Mouse (Mus musculus) embryonic facial prominence, embryonic 13.5 days (tissue): ENCODE data around the gene Slc13a4. TPM values are rescaled to one million over a fixed set of nuclear protein-coding genes. Genes with fewer than 3 reads are reported as not detected.

Experiments used
- ATAC-seq: fragments of 200-750 bp; cut with Nextera tagmentation; 2 replicates; pipeline ENCODE4 v1.8.0; 2017; ENCODE audit warnings: low read depth; ENCODE audit not compliant: insufficient number of reproducible peaks, insufficient read depth, low FRiP score, low TSS enrichment
- H3K27ac ChIP-seq: fragments of 300-500 bp; sonication (generic); 2 replicates; pipeline ENCODE4 v1.5.1; 2015; ENCODE audit warnings: moderate library complexity, mild to moderate bottlenecking, inconsistent platforms
- H3K27me3 ChIP-seq: fragments of 300-500 bp; sonication (generic); 2 replicates; pipeline ENCODE4 v1.6.1; 2015; ENCODE audit warnings: mild to moderate bottlenecking, inconsistent platforms
- H3K36me3 ChIP-seq: fragments of 300-500 bp; sonication (generic); 2 replicates; pipeline ENCODE4 v1.6.1; 2015; ENCODE audit warnings: mild to moderate bottlenecking, inconsistent platforms
- H3K4me1 ChIP-seq: fragments of 300-500 bp; sonication (generic); 2 replicates; pipeline ENCODE4 v1.6.1; 2015; ENCODE audit warnings: inconsistent platforms
- H3K4me2 ChIP-seq: fragments of 300-500 bp; sonication (generic); 2 replicates; pipeline ENCODE4 v1.6.1; 2015; ENCODE audit warnings: moderate library complexity, mild to moderate bottlenecking, inconsistent platforms
- H3K4me3 ChIP-seq: fragments of 300-500 bp; sonication (generic); 2 replicates; pipeline ENCODE4 v1.5.1; 2015; ENCODE audit warnings: mild to moderate bottlenecking, inconsistent platforms
- H3K9ac ChIP-seq: fragments of 300-500 bp; sonication (generic); 2 replicates; pipeline ENCODE4 v1.6.1; 2015; ENCODE audit warnings: mild to moderate bottlenecking, inconsistent platforms
- H3K9me3 ChIP-seq: fragments of 300-500 bp; sonication (generic); 2 replicates; pipeline ENCODE4 v1.6.1; 2016; ENCODE audit warnings: inconsistent platforms
- WGBS: fragments of 180-500 bp; shearing (Covaris S2); methylation state at CpG from one replicate; pipeline ENCODE4 v1.1.7; 2015; ENCODE audit warnings: mixed read lengths; 5-methylcytosine and 5-hydroxymethylcytosine counted together
- polyA plus RNA-seq: library from polyadenylated mRNA; unstranded; fragments of >200 nt; fragmentation: Nextera tagmentation; extraction: Ambion mirVana; gene quantifications from 2 replicates; pipeline ENCODE4 v1.2.1, GENCODE M21; 2015

Gene Slc13a4
- polyA plus RNA-seq, 1 experiment from 2014 or later, result 0.58 TPM

- H3K27me3 ChIP-seq, result no peaks in the 10 kb centered on the region
- no peak for ATAC-seq
- no peak overlapping the region for H3K4me2 ChIP-seq
- H3K4me1 ChIP-seq, result no peaks in the 10 kb centered on the region
- H3K4me3 ChIP-seq, result no peak overlapping the region
- no peaks in the 10 kb centered on the region for H3K9me3 ChIP-seq
- no peaks in the 10 kb centered on the region for H3K36me3 ChIP-seq
- H3K9ac ChIP-seq, result no peak overlapping the region
- WGBS, result 92% methylated on average over 7 of the region's 7 CpGs
- no peak overlapping the region for H3K27ac ChIP-seq
These were observed 5.3 kb downstream of the Slc13a4 start for GRCm38 (mm10) chr6:35302581-35302980.

- Histone ChIP-seq H3K9ac (no peak overlapping the region), H3K4me3 (no peak overlapping the region), H3K36me3 (no peaks in the 10 kb centered on the region), H3K27me3 (no peaks in the 10 kb centered on the region), H3K27ac (no peak overlapping the region), H3K4me2 (no peak overlapping the region), H3K9me3 (no peaks in the 10 kb centered on the region), H3K4me1 (no peaks in the 10 kb centered on the region)
- 89% methylated on average over 6 of the region's 6 CpGs for WGBS
- ATAC-seq, result no peak
These were observed 9.6 kb downstream of the Slc13a4 start for GRCm38 (mm10) chr6:35298323-35298722.

GRCm38 (mm10) chr6:35297516-35298227, 10.3 kb downstream of the Slc13a4 start:
- Histone ChIP-seq H3K27me3 (no peaks in the 10 kb centered on the region), H3K4me2 (no peak overlapping the region), H3K27ac (no peak overlapping the region), H3K4me3 (no peak overlapping the region), H3K36me3 (no peaks in the 10 kb centered on the region), H3K9me3 (no peaks in the 10 kb centered on the region), H3K4me1 (no peaks in the 10 kb centered on the region), H3K9ac (no peak overlapping the region)
- ATAC-seq, result no peak
- WGBS, result 94% methylated on average over 7 of the region's 7 CpGs

- Histone ChIP-seq H3K27ac (no peak overlapping the region), H3K27me3 (no peaks in the 10 kb centered on the region), H3K4me3 (no peak overlapping the region), H3K36me3 (no peaks in the 10 kb centered on the region), H3K9ac (no peak overlapping the region), H3K4me1 (no peaks in the 10 kb centered on the region), H3K4me2 (no peak overlapping the region), H3K9me3 (no peaks in the 10 kb centered on the region)
- ATAC-seq, result no peak
- WGBS, result 62% methylated on average over 2 of the region's 2 CpGs
These were observed 10.9 kb downstream of the Slc13a4 start for GRCm38 (mm10) chr6:35297001-35297400.

GRCm38 (mm10) chr6:35294964-35295363, 13.0 kb downstream of the Slc13a4 start:
- Histone ChIP-seq H3K4me3 (no peak overlapping the region), H3K9ac (no peak overlapping the region), H3K9me3 (no peaks in the 10 kb centered on the region), H3K36me3 (no peaks in the 10 kb centered on the region), H3K27me3 (no peaks in the 10 kb centered on the region), H3K27ac (no peak overlapping the region), H3K4me1 (no peaks in the 10 kb centered on the region), H3K4me2 (no peak overlapping the region)
- ATAC-seq, result no peak
- WGBS, result 90% methylated on average over 2 of the region's 2 CpGs

GRCm38 (mm10) chr6:35289676-35290075, 18.3 kb downstream of the Slc13a4 start:
- WGBS, result 90% methylated on average over 8 of the region's 8 CpGs
- H3K27ac ChIP-seq, result no peak overlapping the region
- H3K36me3 ChIP-seq, result no peaks in the 10 kb centered on the region
- H3K9ac ChIP-seq, result no peak overlapping the region
- H3K4me2 ChIP-seq, result no peak overlapping the region
- no peak overlapping the region for H3K4me3 ChIP-seq
- peaks cover 18% of the 10 kb centered on the region for H3K4me1 ChIP-seq
- H3K9me3 ChIP-seq, result no peaks in the 10 kb centered on the region
- no peaks in the 10 kb centered on the region for H3K27me3 ChIP-seq
- no peak for ATAC-seq

- Histone ChIP-seq H3K9ac (no peak overlapping the region), H3K4me3 (no peak overlapping the region), H3K36me3 (no peaks in the 10 kb centered on the region), H3K4me2 (no peak overlapping the region), H3K9me3 (no peaks in the 10 kb centered on the region), H3K4me1 (peaks cover 18% of the 10 kb centered on the region), H3K27me3 (no peaks in the 10 kb centered on the region), H3K27ac (peak overlapping the region; percentile 64)
- ATAC-seq, result no peak
- WGBS, result 27% methylated on average over 7 of the region's 7 CpGs
These were observed 19.0 kb downstream of the Slc13a4 start for GRCm38 (mm10) chr6:35288920-35289319.

GRCm38 (mm10) chr6:35288114-35288761, 19.7 kb downstream of the Slc13a4 start:
- Histone ChIP-seq H3K4me3 (no peak overlapping the region), H3K4me2 (0 out of 2 replicates have a peak overlapping the region, but pooled peaks have one; percentile 9), H3K9me3 (no peaks in the 10 kb centered on the region), H3K36me3 (no peaks in the 10 kb centered on the region), H3K9ac (no peak overlapping the region), H3K27me3 (no peaks in the 10 kb centered on the region), H3K27ac (peak overlapping the region; percentile 64), H3K4me1 (peaks cover 18% of the 10 kb centered on the region)
- 62% methylated on average over 11 of the region's 11 CpGs for WGBS
- ATAC-seq, result peak; percentile 69; the same call in 1 of the 2 replicates

- H3K4me2 ChIP-seq, result no peak overlapping the region
- H3K36me3 ChIP-seq, result no peaks in the 10 kb centered on the region
- 81% methylated on average over 10 of the region's 10 CpGs for WGBS
- no peaks in the 10 kb centered on the region for H3K9me3 ChIP-seq
- peaks cover 4% of the 10 kb centered on the region for H3K4me1 ChIP-seq
- ATAC-seq, result no peak
- no peaks in the 10 kb centered on the region for H3K27me3 ChIP-seq
- no peak overlapping the region for H3K9ac ChIP-seq
- H3K4me3 ChIP-seq, result no peak overlapping the region
- no peak overlapping the region for H3K27ac ChIP-seq
These were observed 28.6 kb downstream of the Slc13a4 start for GRCm38 (mm10) chr6:35279306-35279705.

GRCm38 (mm10) chr6:35277903-35278587, 29.9 kb downstream of the Slc13a4 start:
- WGBS, result 54% methylated on average over 10 of the region's 10 CpGs
- no peak for ATAC-seq
- no peak overlapping the region for H3K27ac ChIP-seq

GRCm38 (mm10) chr6:35273391-35274082, 34.4 kb downstream of the Slc13a4 start:
- Histone ChIP-seq H3K36me3 (no peaks in the 10 kb centered on the region), H3K4me3 (no peak overlapping the region), H3K4me1 (peaks cover 4% of the 10 kb centered on the region), H3K9me3 (no peaks in the 10 kb centered on the region), H3K4me2 (no peak overlapping the region), H3K27me3 (no peaks in the 10 kb centered on the region), H3K9ac (no peak overlapping the region), H3K27ac (no peak overlapping the region)
- no peak for ATAC-seq
- 69% methylated on average over 11 of the region's 11 CpGs for WGBS

More at GRCm38 (mm10) chr6:35277903-35278587, 29.9 kb downstream of the Slc13a4 start:
- Histone ChIP-seq H3K27me3 (no peaks in the 10 kb centered on the region), H3K4me2 (no peak overlapping the region), H3K36me3 (no peaks in the 10 kb centered on the region), H3K4me3 (no peak overlapping the region), H3K9me3 (no peaks in the 10 kb centered on the region), H3K4me1 (peaks cover 4% of the 10 kb centered on the region), H3K9ac (no peak overlapping the region)
